Mouse (Mus musculus) ES-Bruce4 (cell line): Measurements from ENCODE around the gene Gramd1c.

ENCODE experiments used
- CTCF ChIP-seq: IDR thresholded peaks from one replicate; pipeline ENCODE4 v1.8.1; 2011; ENCODE audit warnings: low read depth, low read length
- POLR2A ChIP-seq: IDR thresholded peaks from one replicate; pipeline ENCODE4 v1.8.1; 2011; ENCODE audit warnings: low read length; ENCODE audit not compliant: insufficient read depth

GRCm38 (mm10) chr16:44018372-44018771 is 44.8 kb downstream of the Gramd1c start:
- no peak for TF ChIP-seq CTCF
- TF ChIP-seq POLR2A, result no peak
